Mouse (Mus musculus): ENCODE results near the gene Xylt1. TPM values are rescaled to one million over a fixed set of nuclear protein-coding genes. Genes with fewer than 3 reads are reported as not detected.

Xylt1 gene
- polyA plus RNA-seq, 1 experiment = 5.7 TPM

DNA sequence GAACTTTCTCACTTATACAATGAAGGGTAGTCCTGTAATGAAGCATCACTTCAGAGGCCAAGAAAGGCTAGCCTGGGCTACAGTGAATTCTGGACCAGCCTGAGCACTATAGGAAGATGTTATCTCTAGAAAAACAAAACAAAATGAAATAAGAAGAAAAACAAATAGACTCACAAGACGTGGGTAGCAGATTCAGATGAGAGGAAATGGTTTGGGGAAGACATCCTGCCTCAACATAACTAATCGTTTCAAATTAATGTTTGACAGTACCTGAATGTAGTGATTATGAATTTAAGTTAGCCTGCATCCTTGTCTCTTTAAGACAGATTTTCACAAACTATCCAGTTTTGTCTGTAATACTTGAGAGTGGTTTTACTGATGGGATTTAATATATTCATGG, 117.4 kb downstream of the Xylt1 start:
- WGBS = 8% methylated on average over 2 of the region's 2 CpGs
- DNase-seq = no peak

GRCm38 (mm10) chr7:117501355-117502181, 120.8 kb downstream of the Xylt1 start:
- 94% methylated on average over 15 of the region's 15 CpGs for WGBS
- Histone ChIP-seq H3K4me1 (replicated peaks; ENCODE audit: control insufficient read depth, insufficient read depth, low read length) (peaks cover 4% of the 10 kb centered on the region; the same call in 1 of the 2 replicates), H3K27me3 (ENCODE audit: control insufficient read depth, insufficient read depth, low read length) (no peaks in the 10 kb centered on the region), H3K4me3 (ENCODE audit: control insufficient read depth, insufficient read depth, low read length) (no peak overlapping the region), H3K27ac (ENCODE audit: control insufficient read depth, insufficient read depth, low read length) (no peak overlapping the region), H3K36me3 (ENCODE audit: control insufficient read depth, insufficient read depth, low read length) (no peaks in the 10 kb centered on the region)
- TF ChIP-seq POLR2A (IDR thresholded peaks at IDR 0.05; ENCODE audit: control insufficient read depth, extremely low read depth, insufficient read depth, low read length, poor library complexity) (no peak), CTCF (IDR thresholded peaks at IDR 0.05; ENCODE audit: borderline replicate concordance, control insufficient read depth, extremely low read depth, insufficient read depth, low read length, poor library complexity) (no peak)
- DNase-seq = no peak

More for the DNA sequence above, 117.4 kb downstream of the Xylt1 start:
- Histone ChIP-seq H3K4me3 (ENCODE audit: control insufficient read depth, insufficient read depth, low read length) (no peak overlapping the region), H3K27ac (ENCODE audit: control insufficient read depth, insufficient read depth, low read length) (no peak overlapping the region), H3K27me3 (ENCODE audit: control insufficient read depth, insufficient read depth, low read length) (no peaks in the 10 kb centered on the region), H3K4me1 (replicated peaks; ENCODE audit: control insufficient read depth, insufficient read depth, low read length) (no peaks in the 10 kb centered on the region; the same call in 1 of the 2 replicates), H3K36me3 (ENCODE audit: control insufficient read depth, insufficient read depth, low read length) (no peaks in the 10 kb centered on the region)
- TF ChIP-seq POLR2A (IDR thresholded peaks at IDR 0.05; ENCODE audit: control insufficient read depth, extremely low read depth, insufficient read depth, low read length, poor library complexity) (no peak), CTCF (IDR thresholded peaks at IDR 0.05; ENCODE audit: borderline replicate concordance, control insufficient read depth, extremely low read depth, insufficient read depth, low read length, poor library complexity) (no peak)

- DNase-seq = no peak
- H3K4me1 ChIP-seq (replicated peaks; ENCODE audit: control insufficient read depth, insufficient read depth, low read length) = peaks cover 4% of the 10 kb centered on the region; the same call in 1 of the 2 replicates
- WGBS = 97% methylated on average over 5 of the region's 5 CpGs
- H3K27ac ChIP-seq (ENCODE audit: control insufficient read depth, insufficient read depth, low read length) = no peak overlapping the region
- no peaks in the 10 kb centered on the region for H3K36me3 ChIP-seq (ENCODE audit: control insufficient read depth, insufficient read depth, low read length)
- no peak overlapping the region for H3K4me3 ChIP-seq (ENCODE audit: control insufficient read depth, insufficient read depth, low read length)
- TF ChIP-seq POLR2A (IDR thresholded peaks at IDR 0.05; ENCODE audit: control insufficient read depth, extremely low read depth, insufficient read depth, low read length, poor library complexity) (no peak), CTCF (IDR thresholded peaks at IDR 0.05; ENCODE audit: borderline replicate concordance, control insufficient read depth, extremely low read depth, insufficient read depth, low read length, poor library complexity) (no peak)
- no peaks in the 10 kb centered on the region for H3K27me3 ChIP-seq (ENCODE audit: control insufficient read depth, insufficient read depth, low read length)
Observed at GRCm38 (mm10) chr7:117502415-117502814, 121.6 kb downstream of the Xylt1 start.

DNA sequence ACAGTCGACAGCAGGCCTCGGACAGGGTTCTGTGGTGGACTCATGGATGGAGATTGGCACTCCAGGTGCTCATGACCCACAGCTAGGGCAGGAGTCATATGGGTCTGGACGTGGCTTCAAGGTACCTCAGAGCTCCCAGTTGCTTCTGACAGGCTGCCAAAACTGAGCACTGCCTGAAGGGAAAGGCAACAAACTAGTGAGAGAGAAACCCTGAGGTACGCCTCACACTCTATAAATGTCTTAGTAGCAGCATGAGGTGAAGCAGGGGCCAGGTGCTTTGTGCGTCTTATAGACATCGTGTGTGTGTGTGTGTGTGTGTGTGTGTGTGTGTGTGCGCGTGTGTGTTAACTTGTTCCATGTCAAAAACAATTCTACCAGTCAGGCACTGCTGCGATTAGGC, 122.9 kb downstream of the Xylt1 start:
- no peak for TF ChIP-seq POLR2A (IDR thresholded peaks at IDR 0.05; ENCODE audit: control insufficient read depth, extremely low read depth, insufficient read depth, low read length, poor library complexity)
- TF ChIP-seq CTCF (IDR thresholded peaks at IDR 0.05; ENCODE audit: borderline replicate concordance, control insufficient read depth, extremely low read depth, insufficient read depth, low read length, poor library complexity) = no peak
- no peak overlapping the region for H3K27ac ChIP-seq (ENCODE audit: control insufficient read depth, insufficient read depth, low read length)
- 58% methylated on average over 9 of the region's 9 CpGs for WGBS
- no peaks in the 10 kb centered on the region for H3K27me3 ChIP-seq (ENCODE audit: control insufficient read depth, insufficient read depth, low read length)
- H3K36me3 ChIP-seq (ENCODE audit: control insufficient read depth, insufficient read depth, low read length) = no peaks in the 10 kb centered on the region
- DNase-seq = no peak
- H3K4me1 ChIP-seq (replicated peaks; ENCODE audit: control insufficient read depth, insufficient read depth, low read length) = peaks cover 4% of the 10 kb centered on the region; the same call in 1 of the 2 replicates
- H3K4me3 ChIP-seq (ENCODE audit: control insufficient read depth, insufficient read depth, low read length) = no peak overlapping the region

- Histone ChIP-seq H3K27ac (ENCODE audit: control insufficient read depth, insufficient read depth, low read length) (no peak overlapping the region), H3K36me3 (ENCODE audit: control insufficient read depth, insufficient read depth, low read length) (no peaks in the 10 kb centered on the region), H3K4me3 (ENCODE audit: control insufficient read depth, insufficient read depth, low read length) (no peak overlapping the region), H3K4me1 (replicated peaks; ENCODE audit: control insufficient read depth, insufficient read depth, low read length) (peaks cover 4% of the 10 kb centered on the region; the same call in 1 of the 2 replicates), H3K27me3 (ENCODE audit: control insufficient read depth, insufficient read depth, low read length) (no peaks in the 10 kb centered on the region)
- WGBS = 97% methylated on average over 3 of the region's 3 CpGs
- TF ChIP-seq POLR2A (IDR thresholded peaks at IDR 0.05; ENCODE audit: control insufficient read depth, extremely low read depth, insufficient read depth, low read length, poor library complexity) (no peak), CTCF (IDR thresholded peaks at IDR 0.05; ENCODE audit: borderline replicate concordance, control insufficient read depth, extremely low read depth, insufficient read depth, low read length, poor library complexity) (no peak)
- DNase-seq = no peak
Observed at GRCm38 (mm10) chr7:117505791-117506190, 125.0 kb downstream of the Xylt1 start.

DNA sequence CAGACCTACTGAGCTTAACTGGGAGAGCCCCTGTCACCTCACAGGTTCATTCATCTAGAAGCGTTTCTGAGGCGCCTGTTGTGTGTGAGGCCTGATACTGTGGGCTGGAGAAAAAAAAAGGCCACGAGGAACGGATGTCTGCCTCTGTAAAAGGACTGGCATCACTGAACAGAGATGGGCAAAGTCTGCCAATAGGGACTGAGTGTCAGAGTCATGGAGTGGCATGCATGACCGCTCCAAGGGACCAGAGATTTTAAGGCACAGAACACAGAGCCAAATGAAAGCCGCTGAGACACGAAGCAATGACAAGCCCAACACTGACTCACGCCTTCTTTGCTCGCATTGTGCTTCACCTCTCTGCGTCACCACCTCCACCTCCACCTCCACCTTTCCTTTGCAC, 126.6 kb downstream of the Xylt1 start:
- Histone ChIP-seq H3K36me3 (ENCODE audit: control insufficient read depth, insufficient read depth, low read length) (no peaks in the 10 kb centered on the region), H3K4me1 (replicated peaks; ENCODE audit: control insufficient read depth, insufficient read depth, low read length) (0 out of 2 replicates have a peak, but pooled peaks cover 4% of the 10 kb centered on the region), H3K27me3 (ENCODE audit: control insufficient read depth, insufficient read depth, low read length) (no peaks in the 10 kb centered on the region), H3K4me3 (ENCODE audit: control insufficient read depth, insufficient read depth, low read length) (no peak overlapping the region), H3K27ac (ENCODE audit: control insufficient read depth, insufficient read depth, low read length) (no peak overlapping the region)
- TF ChIP-seq POLR2A (IDR thresholded peaks at IDR 0.05; ENCODE audit: control insufficient read depth, extremely low read depth, insufficient read depth, low read length, poor library complexity) (no peak), CTCF (IDR thresholded peaks at IDR 0.05; ENCODE audit: borderline replicate concordance, control insufficient read depth, extremely low read depth, insufficient read depth, low read length, poor library complexity) (no peak)
- no peak for DNase-seq
- WGBS = 92% methylated on average over 10 of the region's 10 CpGs

Measured in thymus, adult 2 months (tissue).